Mouse (Mus musculus): ENCODE results near the gene Zfp768.

The Zfp768 gene

DNA sequence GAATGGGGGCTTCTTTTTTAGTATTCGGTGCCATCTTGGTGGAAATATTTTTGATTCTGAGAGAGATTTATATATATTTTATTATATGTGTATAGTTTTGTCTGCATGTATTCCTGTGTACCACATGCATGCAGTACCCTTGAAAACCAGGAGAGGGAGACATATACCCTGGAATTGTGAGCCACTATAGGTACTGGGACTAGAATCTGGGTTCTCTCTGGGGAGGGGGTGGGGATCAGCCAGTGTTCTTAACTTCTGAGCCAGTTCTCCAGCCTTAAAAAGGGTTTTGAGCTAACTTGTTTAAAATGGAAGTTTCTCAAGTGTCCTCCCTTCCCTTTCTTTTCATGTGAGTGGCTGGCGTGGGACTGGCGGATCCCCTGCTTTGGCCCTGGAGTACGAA is 36.5 kb downstream of the Zfp768 start:
- in situ Hi-C loops (cut with MboI; ENCODE audit: low sequenced_read_pairs), result no loop called here

- in situ Hi-C loops (cut with MboI; ENCODE audit: low sequenced_read_pairs), result no loop called here
Measured at GRCm38 (mm10) chr7:127308431-127308830, 37.0 kb downstream of the Zfp768 start.

- in situ Hi-C loops (cut with MboI; ENCODE audit: low sequenced_read_pairs), result no loop called here
Measured at GRCm38 (mm10) chr7:127297586-127298193, 47.7 kb downstream of the Zfp768 start.

DNA sequence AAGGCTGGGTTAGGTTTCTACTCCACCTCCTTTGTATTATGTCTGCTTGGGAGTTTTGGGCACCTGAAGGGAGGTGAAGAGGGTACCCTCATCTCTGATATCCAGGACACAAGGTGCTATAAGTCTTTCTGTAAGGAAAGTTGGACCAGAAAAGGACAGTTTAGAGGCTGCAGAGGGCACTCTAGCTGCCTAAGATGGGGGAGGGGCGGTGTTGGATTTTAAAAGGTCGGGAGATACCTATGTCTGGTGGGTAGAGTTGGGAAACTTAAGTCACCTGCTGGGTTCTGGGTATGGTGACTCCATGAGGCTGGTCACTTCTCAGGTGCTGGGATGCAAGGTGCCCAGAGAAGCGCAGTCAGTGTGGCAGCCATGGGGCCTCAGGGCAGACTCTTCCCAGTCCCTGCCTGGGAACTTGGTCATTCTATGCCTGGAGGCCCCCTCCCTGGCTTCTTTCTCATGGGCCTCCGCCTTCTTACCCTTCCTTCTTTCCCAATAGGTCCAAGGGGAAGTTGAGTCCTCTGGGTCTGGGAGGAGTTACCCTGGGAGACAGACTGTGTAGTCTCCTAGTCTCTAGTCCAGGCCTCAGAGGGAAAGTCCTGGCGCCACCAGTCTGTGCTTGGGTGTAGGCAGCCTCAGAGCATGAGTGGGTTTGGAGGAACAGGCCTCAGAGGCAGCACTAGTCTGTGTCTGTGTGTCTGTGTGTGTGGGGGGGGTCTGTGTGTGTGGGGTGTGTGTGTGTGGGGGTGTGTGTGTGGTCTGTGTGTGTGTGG is 48.4 kb downstream of the Zfp768 start:
- in situ Hi-C loops (cut with MboI; ENCODE audit: low sequenced_read_pairs), result no loop called here

DNA sequence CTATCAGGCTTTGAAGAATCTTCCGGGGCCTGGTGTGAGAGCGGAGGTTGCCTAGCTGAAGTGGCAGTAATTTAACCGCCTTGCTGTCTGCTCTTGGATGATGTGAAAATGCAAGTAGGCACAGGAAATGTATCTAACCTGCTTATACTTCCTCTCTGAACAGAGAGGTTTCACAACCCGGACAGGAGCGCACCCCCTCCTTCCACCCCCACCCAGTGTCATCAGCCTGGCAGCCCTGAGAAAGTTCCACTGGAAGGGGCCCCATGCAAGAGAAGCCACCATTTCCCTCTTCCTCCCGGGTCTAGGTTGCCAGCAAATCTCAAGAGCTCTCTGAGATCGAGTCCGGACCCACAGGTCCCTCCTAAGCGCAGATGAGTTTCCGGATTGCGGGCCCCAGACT is 49.3 kb downstream of the Zfp768 start, which contains the start of gene Itgal:
Itgal (plus strand) TSS at position 163 of the 400 bp plus-strand sequence.
- in situ Hi-C loops (cut with MboI; ENCODE audit: low sequenced_read_pairs), result no loop called here

Measured in CH12F3 (cell line).